Mouse (Mus musculus): ENCODE results near the gene Hnrnpr. TPM values are rescaled to one million over a fixed set of nuclear protein-coding genes. Genes with fewer than 3 reads are reported as not detected.

Gene Hnrnpr
- 10 to 100 TPM; 13.5 to 73.0 (median 39.3) TPM for total RNA-seq (2018; cell fraction: chromatin; rRNA removed)
- total RNA-seq (2018; cell fraction: cytosol; rRNA removed): 10 to 100 TPM; 26.3 to 45.4 (median 34.9) TPM
- 10 to 100 TPM; 16.7 to 95.3 (median 34.3) TPM for total RNA-seq (2018; cell fraction: nucleus; rRNA removed)
- 38.7 to 76.3 TPM (median 63.8 TPM) in 3 replicates for polyA plus RNA-seq (2018)

DNA sequence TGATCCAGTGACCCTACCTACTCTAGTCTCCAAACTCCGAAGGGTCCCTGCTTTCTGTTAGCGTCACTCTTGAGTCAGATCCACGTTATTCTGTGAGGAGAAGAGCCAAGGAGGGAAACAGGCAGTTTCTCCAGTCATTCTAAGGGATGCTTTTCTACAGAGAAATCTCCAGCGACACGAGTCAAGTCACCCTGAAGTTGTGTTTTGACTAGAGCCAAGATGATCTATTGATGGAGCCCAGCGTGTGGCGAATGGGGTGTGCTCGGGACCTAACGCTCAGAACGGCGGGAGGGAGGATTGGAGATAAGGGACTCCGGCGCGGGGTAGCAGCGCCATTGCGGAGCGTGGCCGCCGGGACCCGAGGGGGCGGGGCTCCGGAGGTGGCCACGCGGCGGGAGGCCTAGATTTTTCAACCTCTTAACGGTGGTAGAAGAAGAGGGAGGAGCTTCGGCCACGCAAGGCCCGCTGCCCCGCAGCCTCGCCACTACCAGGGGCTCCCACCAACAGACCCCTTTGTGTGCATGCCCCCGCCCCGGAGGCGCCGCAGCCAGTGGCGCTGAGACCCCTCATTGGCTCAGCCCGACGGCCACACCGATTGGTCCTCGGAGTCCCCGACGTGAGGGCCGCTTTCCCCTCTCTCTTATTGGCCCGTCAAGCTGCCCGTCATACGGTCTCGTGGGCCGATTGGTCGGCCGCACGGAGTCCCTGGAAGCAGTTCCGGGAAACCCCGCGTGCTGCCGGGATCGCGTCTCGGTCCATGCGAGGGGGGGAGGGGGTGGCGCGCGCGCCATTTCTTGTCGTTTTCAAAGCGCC lies at the start of gene Hnrnpr:
Hnrnpr (plus strand) TSS at position 714 of the 813 bp plus-strand sequence.
- peaks cover 42% of the 10 kb centered on the region for H3K79me2 ChIP-seq (ENCODE audit: inconsistent target)
- no peak within 1 kb of the TSS for H3K27ac ChIP-seq
- WGBS (ENCODE audit: missing documents): 2% methylated on average over 54 of the region's 65 CpGs
- peak within 1 kb of the TSS; percentile 69 for H3K4me3 ChIP-seq (ENCODE audit: inconsistent target)
- no peaks in the 10 kb centered on the region for H3K36me3 ChIP-seq (ENCODE audit: inconsistent target)

DNA sequence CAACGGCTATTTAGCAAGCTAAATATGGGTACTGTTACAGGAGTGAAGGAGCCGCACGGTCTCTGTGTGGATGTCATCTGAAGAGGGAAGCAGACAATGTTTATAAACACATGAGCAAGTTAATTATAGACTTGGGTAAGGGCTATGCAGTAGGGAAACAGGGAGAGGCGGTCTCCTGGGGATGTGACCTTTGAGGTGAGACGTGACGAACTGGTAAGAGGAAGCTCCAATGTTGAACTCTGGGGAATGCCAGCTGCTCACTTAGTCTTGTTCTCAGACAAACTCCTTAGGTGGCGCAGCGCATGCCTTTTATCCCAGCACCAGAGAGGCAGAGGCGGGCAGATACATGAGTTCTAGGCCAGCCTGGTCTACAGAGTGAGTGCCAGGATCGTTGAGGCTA lies 48.8 kb upstream of the Hnrnpr start:
- WGBS (ENCODE audit: missing documents): 76% methylated on average over 10 of the region's 10 CpGs
- H3K4me3 ChIP-seq (ENCODE audit: inconsistent target): no peak overlapping the region
- H3K79me2 ChIP-seq (ENCODE audit: inconsistent target): no peaks in the 10 kb centered on the region
- no peaks in the 10 kb centered on the region for H3K36me3 ChIP-seq (ENCODE audit: inconsistent target)
- H3K27ac ChIP-seq: no peak overlapping the region

DNA sequence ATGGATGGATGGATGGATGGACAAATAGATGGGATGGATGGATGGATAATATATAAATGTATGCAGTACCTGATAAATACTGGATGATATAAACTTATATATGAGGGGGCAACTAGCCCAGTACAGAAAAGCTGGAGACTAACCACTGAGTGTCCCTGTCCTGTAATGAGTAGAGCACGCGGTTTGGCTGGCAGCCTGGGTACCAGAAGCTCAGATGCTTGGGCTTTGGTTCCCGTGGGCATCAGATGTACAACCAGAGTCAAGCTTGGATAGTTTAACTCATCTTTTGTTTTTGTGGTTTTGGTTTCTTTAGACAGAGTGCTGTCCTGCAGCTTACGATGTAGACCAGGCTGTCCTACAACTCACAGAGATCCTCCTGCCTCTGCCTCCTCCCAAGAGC lies 47.2 kb upstream of the Hnrnpr start:
- WGBS (ENCODE audit: missing documents): 86% methylated on average over 4 of the region's 4 CpGs
- H3K36me3 ChIP-seq (ENCODE audit: inconsistent target): no peaks in the 10 kb centered on the region
- H3K79me2 ChIP-seq (ENCODE audit: inconsistent target): no peaks in the 10 kb centered on the region
- H3K4me3 ChIP-seq (ENCODE audit: inconsistent target): no peak overlapping the region
- H3K27ac ChIP-seq: no peak overlapping the region

DNA sequence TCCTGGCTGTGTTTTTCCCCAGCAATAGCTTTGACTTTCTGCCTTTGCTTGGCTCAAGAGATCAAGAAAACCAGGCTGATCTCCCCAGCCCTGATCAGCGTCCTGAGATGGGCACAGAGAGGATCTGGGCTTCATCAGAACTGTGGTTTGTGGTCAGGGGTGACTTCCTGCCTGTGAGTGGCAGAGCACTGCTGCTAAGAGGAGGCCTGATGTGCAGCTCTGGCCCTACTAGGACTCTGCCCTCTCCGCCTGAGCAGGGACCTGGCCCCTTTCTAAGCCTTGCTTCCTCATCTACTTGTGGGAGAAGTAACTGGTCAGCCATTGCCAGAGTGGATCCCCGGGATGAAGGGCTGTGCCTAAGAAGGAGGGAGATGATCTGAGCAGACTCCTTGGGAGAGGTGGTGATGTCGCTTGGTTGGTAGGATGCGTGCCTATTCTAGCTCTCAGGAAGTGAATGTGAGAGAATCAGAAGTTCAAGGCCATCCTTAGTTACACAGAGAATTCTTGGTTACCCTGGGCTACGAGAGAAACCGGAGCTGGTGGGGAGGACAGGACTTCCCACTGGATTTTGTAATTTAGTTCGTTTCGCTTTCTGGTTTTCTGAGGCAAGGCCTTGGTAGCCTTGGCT lies 43.9 kb upstream of the Hnrnpr start:
- 23% methylated on average over 9 of the region's 9 CpGs for WGBS (ENCODE audit: missing documents)
- Histone ChIP-seq H3K79me2 (ENCODE audit: inconsistent target) (no peaks in the 10 kb centered on the region), H3K27ac (no peak overlapping the region), H3K4me3 (ENCODE audit: inconsistent target) (no peak overlapping the region), H3K36me3 (ENCODE audit: inconsistent target) (no peaks in the 10 kb centered on the region)

DNA sequence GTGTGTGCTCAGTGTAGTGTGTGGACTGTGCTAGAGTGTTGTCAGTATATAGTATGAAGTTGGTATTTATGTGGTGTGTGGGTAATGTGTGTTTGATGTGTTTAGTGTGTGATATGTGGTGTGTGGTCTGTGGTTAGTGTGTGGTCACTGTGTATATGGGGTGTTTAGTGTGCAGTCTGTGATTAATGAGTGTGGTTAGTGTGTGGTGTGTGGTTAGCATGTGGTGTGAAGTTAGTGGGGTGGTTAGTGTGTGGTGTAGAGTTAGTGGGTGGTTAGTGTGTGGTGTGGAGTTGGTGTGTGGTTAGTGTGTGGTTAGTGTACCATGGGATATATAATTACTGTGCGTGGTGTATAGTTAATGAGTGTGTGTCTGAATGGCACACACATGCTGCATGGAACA lies 41.8 kb upstream of the Hnrnpr start:
- no peaks in the 10 kb centered on the region for H3K79me2 ChIP-seq (ENCODE audit: inconsistent target)
- H3K4me3 ChIP-seq (ENCODE audit: inconsistent target): no peak overlapping the region
- H3K36me3 ChIP-seq (ENCODE audit: inconsistent target): no peaks in the 10 kb centered on the region
- 43% methylated on average over 1 of the region's 1 CpGs for WGBS (ENCODE audit: missing documents)
- no peak overlapping the region for H3K27ac ChIP-seq

DNA sequence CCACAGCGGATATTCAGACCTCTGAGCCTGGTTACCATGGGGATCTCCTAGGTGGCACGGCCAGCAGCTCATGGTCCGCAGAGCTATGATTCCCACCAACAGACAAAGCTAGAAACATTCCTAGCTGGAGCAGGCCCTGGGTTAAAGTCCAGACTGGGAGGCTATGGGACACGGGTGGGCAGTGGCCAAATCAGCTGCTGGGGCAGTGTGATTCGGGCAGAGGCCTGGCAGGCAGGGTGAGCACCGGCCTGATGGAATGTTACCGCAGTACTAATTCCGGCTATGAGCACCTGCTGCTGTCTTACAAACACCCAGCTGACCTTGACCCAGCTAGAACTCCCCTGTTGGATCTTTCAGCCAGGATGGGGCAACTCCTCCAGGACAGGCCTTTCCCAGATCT lies 40.1 kb upstream of the Hnrnpr start:
- H3K27ac ChIP-seq: no peak overlapping the region
- no peaks in the 10 kb centered on the region for H3K79me2 ChIP-seq (ENCODE audit: inconsistent target)
- WGBS (ENCODE audit: missing documents): 93% methylated on average over 8 of the region's 8 CpGs
- H3K36me3 ChIP-seq (ENCODE audit: inconsistent target): no peaks in the 10 kb centered on the region
- H3K4me3 ChIP-seq (ENCODE audit: inconsistent target): no peak overlapping the region

DNA sequence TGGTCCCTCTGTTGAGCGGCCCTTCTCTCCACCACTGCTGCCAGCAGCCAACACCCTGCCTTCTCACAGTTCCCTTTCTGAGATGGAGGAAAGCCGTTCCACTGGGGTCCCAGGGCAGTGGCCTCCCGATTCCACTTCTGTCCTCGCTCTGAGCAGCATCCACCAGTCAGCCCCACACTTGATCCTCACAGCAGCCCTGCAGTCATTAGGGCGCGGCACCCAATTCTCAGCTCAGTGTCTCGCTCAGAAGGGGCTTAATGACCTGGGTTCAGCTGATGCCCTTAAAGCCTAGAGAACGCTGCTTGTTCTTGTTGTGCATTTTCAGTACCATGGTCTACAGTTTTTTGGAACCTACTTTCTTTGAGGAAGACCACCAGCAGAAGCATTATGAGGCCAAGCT lies 29.6 kb upstream of the Hnrnpr start:
- peaks cover under 1% of the 10 kb centered on the region; the same call in 1 of the 2 replicates for H3K79me2 ChIP-seq (ENCODE audit: inconsistent target)
- 93% methylated on average over 7 of the region's 8 CpGs for WGBS (ENCODE audit: missing documents)
- H3K36me3 ChIP-seq (ENCODE audit: inconsistent target): no peaks in the 10 kb centered on the region
- H3K4me3 ChIP-seq (ENCODE audit: inconsistent target): no peak overlapping the region
- H3K27ac ChIP-seq: no peak overlapping the region

DNA sequence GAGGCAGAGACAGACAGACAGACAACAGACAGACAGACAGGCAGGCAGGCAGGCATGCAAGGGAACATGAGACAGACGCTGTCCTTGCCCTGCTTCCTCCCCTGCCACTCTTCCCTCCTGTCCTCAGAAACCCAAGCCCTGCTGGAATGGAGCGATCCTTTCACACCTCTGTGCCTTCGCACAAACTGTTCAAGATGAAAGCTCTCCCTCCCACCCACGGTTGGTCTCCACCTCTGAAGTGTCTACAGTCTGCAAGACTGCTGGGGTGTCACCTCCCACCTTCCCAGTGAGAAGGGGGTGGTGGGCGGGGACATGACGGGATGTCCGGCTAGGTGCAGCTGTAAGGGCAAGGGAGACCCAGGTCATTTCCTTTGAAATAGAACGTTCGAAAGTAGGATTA lies 29.1 kb upstream of the Hnrnpr start:
- no peak overlapping the region for H3K27ac ChIP-seq
- no peak overlapping the region for H3K4me3 ChIP-seq (ENCODE audit: inconsistent target)
- WGBS (ENCODE audit: missing documents): 88% methylated on average over 9 of the region's 9 CpGs
- peaks cover 6% of the 10 kb centered on the region for H3K79me2 ChIP-seq (ENCODE audit: inconsistent target)
- no peaks in the 10 kb centered on the region for H3K36me3 ChIP-seq (ENCODE audit: inconsistent target)

DNA sequence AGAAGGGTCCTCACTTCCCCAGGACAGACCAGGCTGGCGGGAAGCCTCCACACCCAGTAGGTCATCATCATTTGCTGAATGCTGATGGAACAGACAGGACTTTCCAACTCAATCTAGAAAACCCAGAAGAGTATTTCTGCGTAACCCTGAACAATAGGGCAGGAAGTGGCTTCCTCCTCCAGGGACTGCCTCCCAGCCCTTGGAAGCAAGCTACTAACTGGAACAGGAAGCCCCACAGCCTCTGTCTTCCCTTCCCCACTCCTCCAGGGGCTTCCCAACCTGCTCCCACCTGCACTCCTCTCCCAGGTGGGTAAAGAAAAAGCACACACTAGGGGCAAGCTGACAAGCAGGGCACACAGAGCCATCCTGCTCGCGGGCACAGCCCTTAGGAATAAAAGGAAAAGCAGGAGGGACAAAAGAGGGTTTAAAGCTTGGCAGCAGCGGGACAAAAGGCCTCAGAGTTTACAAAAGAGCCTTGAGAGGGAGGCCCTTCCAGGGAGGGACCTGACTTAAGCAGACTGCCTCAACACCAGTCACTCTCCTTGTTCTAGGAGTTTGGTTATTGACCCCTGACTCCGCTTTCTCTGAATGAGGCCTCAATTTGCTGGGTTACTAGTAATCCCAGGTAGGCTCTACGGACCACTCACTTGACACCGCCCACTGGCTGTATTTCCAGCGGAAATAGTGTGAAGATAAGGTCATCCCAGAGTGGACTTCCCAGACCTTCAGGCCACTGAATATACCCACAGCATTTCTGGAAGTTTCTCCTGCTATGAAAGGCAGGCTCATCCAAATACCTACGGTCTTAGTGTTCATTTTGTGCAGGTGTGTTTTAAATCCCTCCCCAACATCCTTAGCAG lies 27.9 kb upstream of the Hnrnpr start:
- Histone ChIP-seq H3K79me2 (ENCODE audit: inconsistent target) (peaks cover 18% of the 10 kb centered on the region), H3K27ac (no peak overlapping the region), H3K36me3 (ENCODE audit: inconsistent target) (peaks cover 4% of the 10 kb centered on the region; the same call in 1 of the 2 replicates), H3K4me3 (ENCODE audit: inconsistent target) (no peak overlapping the region)
- 88% methylated on average over 10 of the region's 10 CpGs for WGBS (ENCODE audit: missing documents)

DNA sequence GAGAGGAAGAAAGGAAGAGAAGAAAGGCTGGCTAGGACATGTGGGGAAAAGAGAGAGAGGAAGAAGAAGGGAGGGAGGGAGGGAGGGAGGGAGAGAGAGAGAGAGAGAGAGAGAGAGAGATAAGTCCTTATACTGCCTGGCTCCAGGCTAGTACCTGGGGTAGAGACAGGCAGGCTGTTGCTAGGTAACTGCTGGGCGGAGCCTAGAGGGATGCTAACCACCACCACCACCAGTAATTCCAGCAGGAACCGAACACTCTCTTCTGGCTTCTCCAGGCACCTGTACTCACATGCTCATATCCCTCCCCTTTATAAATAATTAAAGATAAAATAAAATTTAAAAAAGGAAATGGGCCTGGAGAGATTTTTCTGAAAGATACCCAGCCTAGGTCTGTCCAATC lies 27.0 kb upstream of the Hnrnpr start:
- Histone ChIP-seq H3K79me2 (ENCODE audit: inconsistent target) (peaks cover 27% of the 10 kb centered on the region), H3K4me3 (ENCODE audit: inconsistent target) (no peak overlapping the region), H3K27ac (no peak overlapping the region), H3K36me3 (ENCODE audit: inconsistent target) (peaks cover 13% of the 10 kb centered on the region)
- WGBS (ENCODE audit: missing documents): 73% methylated on average over 2 of the region's 2 CpGs

DNA sequence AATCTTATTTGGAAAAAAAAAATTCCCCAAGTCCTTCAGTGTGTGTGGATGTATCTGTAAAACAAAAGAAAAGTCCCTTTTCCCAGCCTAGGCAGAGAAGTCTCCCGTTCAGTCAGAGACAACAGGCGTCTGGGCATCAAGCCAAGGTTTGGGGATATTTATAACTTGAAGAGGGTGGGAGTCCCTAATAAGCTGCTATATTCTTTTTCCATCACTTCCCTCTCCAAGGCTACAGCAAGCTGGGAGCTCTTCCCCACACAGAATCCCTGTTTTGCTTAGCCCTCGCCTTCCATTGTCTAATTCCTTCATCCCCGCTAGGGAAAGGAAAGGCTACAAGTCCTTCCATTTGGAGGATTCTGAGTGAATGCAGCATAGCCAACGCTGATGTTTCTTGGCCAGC lies 26.3 kb upstream of the Hnrnpr start, which contains the start of gene Zfp46:
Zfp46 (plus strand) TSS at position 229 of the 400 bp plus-strand sequence.
- Histone ChIP-seq H3K36me3 (ENCODE audit: inconsistent target) (peaks cover 20% of the 10 kb centered on the region), H3K79me2 (ENCODE audit: inconsistent target) (peaks cover 27% of the 10 kb centered on the region), H3K4me3 (ENCODE audit: inconsistent target) (peak within 1 kb of the TSS; percentile 95), H3K27ac (peak within 1 kb of the TSS; percentile 66)
- WGBS (ENCODE audit: missing documents): 66% methylated on average over 5 of the region's 5 CpGs

DNA sequence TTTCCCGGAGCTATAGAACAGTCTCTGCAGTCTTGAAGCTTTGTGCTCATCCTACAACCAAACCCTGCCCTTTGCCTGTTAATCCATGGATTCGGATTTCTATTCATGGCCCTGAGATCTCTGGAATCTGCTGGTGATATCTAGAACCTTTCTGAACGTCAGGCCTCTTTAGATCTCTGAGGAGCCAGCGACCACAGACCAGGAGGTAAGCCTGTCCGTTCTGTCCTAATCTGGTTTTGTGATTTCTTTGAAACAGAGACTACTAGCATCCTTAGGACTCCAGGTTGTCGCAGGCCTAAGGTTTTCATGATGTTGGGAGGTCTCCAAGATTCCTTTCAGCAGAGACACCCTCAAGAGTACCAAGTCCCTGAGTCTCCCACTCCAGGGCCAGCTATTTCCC lies 25.9 kb upstream of the Hnrnpr start:
- Histone ChIP-seq H3K79me2 (ENCODE audit: inconsistent target) (peaks cover 27% of the 10 kb centered on the region), H3K4me3 (ENCODE audit: inconsistent target) (peak overlapping the region; percentile 95), H3K27ac (peak overlapping the region; percentile 66), H3K36me3 (ENCODE audit: inconsistent target) (peaks cover 24% of the 10 kb centered on the region)
- WGBS (ENCODE audit: missing documents): 65% methylated on average over 6 of the region's 6 CpGs

DNA sequence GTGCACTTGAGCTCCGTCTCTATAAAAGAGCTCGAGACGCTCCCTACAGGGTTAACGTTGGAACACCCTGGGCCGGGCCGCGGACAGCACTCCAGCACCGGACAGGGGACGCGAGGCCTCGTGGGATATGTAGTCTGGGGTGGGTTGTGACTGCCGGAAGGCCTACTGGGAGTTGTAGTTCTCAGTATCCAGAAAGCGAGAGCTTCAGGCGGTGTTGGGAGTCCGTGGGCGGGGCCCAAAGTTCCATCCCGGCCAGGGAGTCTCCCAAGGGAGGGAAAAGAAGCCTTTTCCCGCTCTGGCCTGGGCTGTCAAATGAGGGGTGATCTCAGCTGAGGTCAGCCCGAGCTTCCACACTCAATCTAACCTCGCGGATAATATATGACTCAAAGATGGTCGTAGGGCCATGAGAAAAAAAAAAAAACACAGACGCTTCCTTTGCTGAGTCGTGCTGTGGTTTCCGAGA lies 25.4 kb upstream of the Hnrnpr start:
- H3K27ac ChIP-seq: peak overlapping the region; percentile 66
- peaks cover 27% of the 10 kb centered on the region for H3K79me2 ChIP-seq (ENCODE audit: inconsistent target)
- H3K36me3 ChIP-seq (ENCODE audit: inconsistent target): peaks cover 27% of the 10 kb centered on the region
- WGBS (ENCODE audit: missing documents): under 1% methylated on average over 25 of the region's 25 CpGs
- H3K4me3 ChIP-seq (ENCODE audit: inconsistent target): peak overlapping the region; percentile 95

DNA sequence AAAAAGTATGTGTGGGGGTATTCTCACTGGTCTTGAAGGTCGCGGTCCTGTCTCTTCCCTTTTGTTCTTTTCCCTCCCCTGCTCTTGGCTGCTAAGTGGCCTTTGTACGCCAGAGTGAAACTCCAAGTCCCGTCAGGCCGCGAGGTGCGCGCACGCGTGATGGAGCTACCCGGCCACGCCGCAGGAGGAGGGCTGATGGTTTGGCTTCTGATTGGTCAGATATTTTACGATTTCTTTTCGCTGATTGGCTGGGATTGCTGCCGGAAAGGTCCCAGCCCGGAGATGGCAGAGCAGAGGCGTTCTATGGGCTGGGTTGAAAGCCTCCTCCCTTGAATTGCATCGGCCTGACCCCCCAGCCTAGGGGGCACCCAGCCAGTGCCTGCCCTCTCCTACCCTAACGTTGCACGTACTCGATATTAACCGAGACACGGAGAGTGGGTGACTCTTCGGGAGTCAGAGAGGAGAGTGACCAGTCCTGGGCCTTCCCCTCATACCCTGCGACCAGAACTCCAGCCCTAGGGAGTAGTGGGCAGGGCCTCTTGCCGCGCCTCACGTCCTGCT lies 24.9 kb upstream of the Hnrnpr start:
- peaks cover 27% of the 10 kb centered on the region for H3K79me2 ChIP-seq (ENCODE audit: inconsistent target)
- H3K4me3 ChIP-seq (ENCODE audit: inconsistent target): peak overlapping the region; percentile 95
- WGBS (ENCODE audit: missing documents): 3% methylated on average over 29 of the region's 29 CpGs
- peak overlapping the region; percentile 66 for H3K27ac ChIP-seq
- peaks cover 30% of the 10 kb centered on the region for H3K36me3 ChIP-seq (ENCODE audit: inconsistent target)
